Mouse (Mus musculus) C2C12 (cell line): ENCODE data around the gene Slc9a3. TPM values are rescaled to one million over a fixed set of nuclear protein-coding genes. Genes with fewer than 3 reads are reported as not detected.

Experiments
- H3K27me3 ChIP-seq: one replicate; pipeline ENCODE4 v1.6.1; 2011; ENCODE audit not compliant: control insufficient read depth, insufficient read depth, insufficient read length
- H3K36me3 ChIP-seq: one replicate; pipeline ENCODE4 v1.6.1; 2011; ENCODE audit not compliant: control insufficient read depth, insufficient read depth
- H3K4me3 ChIP-seq: one replicate; pipeline ENCODE4 v1.5.1; 2011; ENCODE audit warnings: mild to moderate bottlenecking, control low read depth; ENCODE audit not compliant: poor library complexity, insufficient read depth, severe bottlenecking
- H3K79me2 ChIP-seq: one replicate; pipeline ENCODE4 v1.6.1; 2011; ENCODE audit not compliant: control insufficient read depth, insufficient read depth
- H3K79me3 ChIP-seq: one replicate; pipeline ENCODE4 v1.6.1; 2011; ENCODE audit warnings: low read depth, control low read depth
- H3ac ChIP-seq: one replicate; pipeline ENCODE3; 2011; ENCODE audit warnings: low read depth; ENCODE audit not compliant: control insufficient read depth, insufficient read length
- CEBPB ChIP-seq: IDR thresholded peaks from one replicate; pipeline ENCODE4 v1.6.1; 2011; ENCODE audit warnings: low read depth, mild to moderate bottlenecking, control low read depth, moderate library complexity
- CTCF ChIP-seq: IDR thresholded peaks from one replicate; pipeline ENCODE4 v1.5.1; 2011; ENCODE audit not compliant: control insufficient read depth, insufficient read depth, insufficient read length
- FOSL1 ChIP-seq: IDR thresholded peaks from one replicate; pipeline ENCODE4 v1.8.0; 2011; ENCODE audit warnings: mild to moderate bottlenecking, low read length; ENCODE audit not compliant: poor library complexity, insufficient read depth, severe bottlenecking
- MAX ChIP-seq: IDR thresholded peaks from one replicate; pipeline ENCODE4 v1.6.1; 2011; ENCODE audit warnings: mild to moderate bottlenecking, control low read depth
- MYOD1 ChIP-seq: IDR thresholded peaks from one replicate; pipeline ENCODE4 v1.6.1; 2011; ENCODE audit warnings: low read depth; ENCODE audit not compliant: control insufficient read depth, insufficient read length
- MYOG ChIP-seq: IDR thresholded peaks from one replicate; pipeline ENCODE4 v1.6.1; 2011; ENCODE audit not compliant: control insufficient read depth, insufficient read length; ENCODE audit errors: extremely low read depth
- USF1 ChIP-seq: IDR thresholded peaks from one replicate; pipeline ENCODE4 v1.6.1; 2011; ENCODE audit warnings: low read depth, mild to moderate bottlenecking, control low read depth, moderate library complexity
- polyA plus RNA-seq: library from polyadenylated mRNA; unstranded; fragments of >200 nt; fragmentation: generic; extraction: Trizol; gene quantifications from one replicate; pipeline ENCODE4 v1.2.1, GENCODE M21; 2012; ENCODE audit warnings: missing spikeins

Slc9a3 gene
- polyA plus RNA-seq, 1 experiment, result 0.01 TPM

DNA sequence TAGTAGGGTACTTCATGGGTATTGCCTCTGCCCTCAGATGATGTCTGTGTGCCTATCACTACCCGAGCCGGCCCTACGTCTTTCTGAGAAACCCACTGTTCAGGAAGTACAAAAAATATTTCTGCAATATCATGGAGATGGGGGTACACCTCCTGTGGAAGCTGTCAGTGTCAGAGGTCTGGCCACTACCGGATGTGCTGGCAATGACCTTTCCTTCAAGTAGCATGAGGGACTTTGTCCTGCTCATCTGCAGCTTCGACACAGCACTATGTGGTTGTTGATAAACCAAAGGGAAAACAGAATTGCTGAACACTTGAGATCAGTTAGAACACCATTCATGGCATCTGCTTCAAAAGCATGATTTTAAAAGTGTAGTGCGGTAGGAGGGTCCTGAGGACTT lies 19.5 kb downstream of the Slc9a3 start:
- no peaks in the 10 kb centered on the region for H3K36me3 ChIP-seq
- H3K27me3 ChIP-seq, result no peaks in the 10 kb centered on the region
- TF ChIP-seq MYOG (no peak), CTCF (no peak), MYOD1 (no peak), USF1 (no peak), FOSL1 (no peak)
- H3K79me2 ChIP-seq, result no peaks in the 10 kb centered on the region
- H3K79me3 ChIP-seq, result no peaks in the 10 kb centered on the region
- no peak overlapping the region for H3ac ChIP-seq
- no peak overlapping the region for H3K4me3 ChIP-seq

DNA sequence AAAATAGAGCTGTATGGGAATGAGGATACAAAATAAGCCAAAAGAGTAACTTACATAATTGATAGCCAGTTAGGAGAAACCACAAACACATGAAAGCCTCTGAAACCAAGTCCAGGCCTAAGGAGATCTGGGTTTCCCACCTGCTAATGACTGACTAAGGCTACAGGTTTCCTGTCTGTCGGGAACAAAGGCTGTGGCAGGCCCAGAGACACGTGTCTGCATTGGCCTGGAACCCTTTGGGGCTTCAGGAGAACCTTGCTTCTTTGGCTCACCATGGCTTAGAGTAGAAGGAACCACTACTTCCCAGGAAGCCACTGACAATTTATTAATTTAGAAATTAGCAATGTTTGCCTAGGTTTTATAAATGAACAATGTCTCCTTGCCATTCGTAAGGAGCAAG lies 22.0 kb downstream of the Slc9a3 start:
- Histone ChIP-seq H3K27me3 (no peaks in the 10 kb centered on the region), H3K36me3 (no peaks in the 10 kb centered on the region), H3K79me3 (no peaks in the 10 kb centered on the region), H3K4me3 (no peak overlapping the region), H3K79me2 (no peaks in the 10 kb centered on the region), H3ac (no peak overlapping the region)
- TF ChIP-seq MYOG (no peak), FOSL1 (no peak), CTCF (no peak), CEBPB (no peak), MAX (no peak), MYOD1 (no peak), USF1 (no peak)

DNA sequence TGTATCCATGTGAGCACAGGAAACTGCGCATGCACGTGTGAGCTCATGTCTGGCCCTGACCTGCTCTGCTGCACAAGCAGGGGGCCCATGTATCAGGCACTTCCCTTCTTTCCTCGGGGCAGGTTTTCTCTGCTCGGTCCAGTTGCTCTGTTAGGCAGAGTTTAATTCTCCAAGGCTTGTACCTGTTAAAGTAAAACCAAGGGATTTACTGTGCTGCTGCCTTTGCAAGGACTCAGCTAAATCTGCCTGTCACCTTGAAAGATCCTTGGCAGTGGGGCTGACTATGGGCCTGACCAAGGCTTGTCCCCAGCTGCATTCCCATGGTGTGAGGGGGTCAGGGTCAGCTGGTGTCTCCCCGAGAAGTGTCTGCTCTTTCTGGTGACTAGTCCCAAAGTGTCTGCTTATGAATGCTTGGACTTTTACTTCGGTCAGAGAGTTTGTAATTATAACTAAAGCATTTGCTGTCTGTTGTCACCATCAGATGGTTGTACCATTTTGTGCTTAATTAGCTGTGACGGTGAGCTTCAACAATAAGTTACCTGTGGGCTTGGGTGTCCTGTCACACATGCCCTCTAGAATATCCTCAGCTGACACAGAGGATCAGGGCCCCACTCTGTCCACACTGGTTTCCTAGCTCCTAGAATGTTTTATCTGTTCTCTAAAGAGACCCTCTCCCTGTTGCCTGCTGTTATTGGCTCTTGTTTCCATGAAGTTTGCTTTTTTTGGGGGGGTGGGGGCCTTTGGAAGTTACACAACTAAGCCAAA lies 23.0 kb downstream of the Slc9a3 start:
- no peak for TF ChIP-seq MYOD1
- no peak for TF ChIP-seq CTCF
- TF ChIP-seq MAX, result no peak
- no peak for TF ChIP-seq FOSL1
- H3K36me3 ChIP-seq, result no peaks in the 10 kb centered on the region
- no peaks in the 10 kb centered on the region for H3K79me3 ChIP-seq
- no peak overlapping the region for H3K4me3 ChIP-seq
- H3K79me2 ChIP-seq, result no peaks in the 10 kb centered on the region
- no peaks in the 10 kb centered on the region for H3K27me3 ChIP-seq
- H3ac ChIP-seq, result no peak overlapping the region

DNA sequence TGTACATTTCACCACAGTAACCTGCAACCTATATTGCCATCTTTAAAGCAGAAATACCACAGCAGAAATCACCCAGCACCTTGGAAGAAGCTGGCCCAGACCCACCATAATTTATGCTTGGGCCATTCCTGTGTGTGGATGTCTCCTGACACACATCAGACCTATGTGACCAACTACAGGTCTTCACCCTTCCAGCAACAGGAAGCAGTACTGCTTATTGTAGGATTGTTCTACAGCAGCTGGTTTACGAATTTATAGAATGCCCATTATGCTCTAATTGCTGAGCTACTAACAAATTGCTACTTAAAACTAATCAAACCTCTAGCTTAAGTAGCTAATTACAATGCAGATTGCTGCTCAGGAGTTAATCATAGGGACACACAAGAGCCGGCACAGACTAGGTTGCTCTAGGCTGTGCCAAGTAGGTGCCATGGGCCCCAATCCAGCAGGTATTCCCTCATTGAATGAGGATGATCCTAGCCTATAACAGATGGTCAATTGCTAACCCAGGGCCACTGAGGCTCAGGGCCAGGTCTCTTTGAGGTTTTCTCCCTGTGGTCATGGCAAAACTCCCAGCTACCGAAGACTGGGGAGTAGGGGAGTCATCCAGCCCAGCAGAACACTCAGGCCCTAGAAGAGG lies 24.8 kb downstream of the Slc9a3 start:
- Histone ChIP-seq H3K4me3 (no peak overlapping the region), H3ac (no peak overlapping the region), H3K36me3 (no peaks in the 10 kb centered on the region), H3K79me2 (no peaks in the 10 kb centered on the region), H3K27me3 (no peaks in the 10 kb centered on the region), H3K79me3 (no peaks in the 10 kb centered on the region)
- TF ChIP-seq MAX (no peak), MYOG (no peak), CTCF (no peak), MYOD1 (no peak), CEBPB (no peak), FOSL1 (no peak), USF1 (no peak)

DNA sequence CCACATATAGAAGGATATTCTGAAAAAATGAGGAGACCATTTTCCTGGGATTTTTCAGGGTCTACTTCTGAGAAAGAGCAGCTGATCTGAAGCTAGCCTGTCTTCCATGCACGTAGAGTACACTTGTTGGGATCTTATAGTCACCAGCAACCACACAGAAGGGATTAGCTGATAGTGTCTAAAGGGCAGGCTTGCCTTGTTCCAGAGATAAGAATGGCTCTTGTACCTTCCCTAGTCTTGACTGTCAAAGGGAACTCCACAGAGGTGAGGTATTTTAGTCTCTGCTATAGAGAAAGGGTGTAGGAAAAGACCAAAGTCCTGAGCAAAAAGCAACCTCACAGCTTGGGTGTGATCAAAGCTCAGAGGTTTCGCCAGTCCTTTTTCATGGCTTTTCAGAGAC lies 26.1 kb downstream of the Slc9a3 start:
- no peaks in the 10 kb centered on the region for H3K27me3 ChIP-seq
- H3K79me3 ChIP-seq, result no peaks in the 10 kb centered on the region
- H3K4me3 ChIP-seq, result no peak overlapping the region
- no peaks in the 10 kb centered on the region for H3K79me2 ChIP-seq
- no peaks in the 10 kb centered on the region for H3K36me3 ChIP-seq
- TF ChIP-seq USF1 (no peak), MAX (no peak), CTCF (no peak), FOSL1 (no peak), CEBPB (no peak), MYOD1 (no peak), MYOG (no peak)
- H3ac ChIP-seq, result no peak overlapping the region

DNA sequence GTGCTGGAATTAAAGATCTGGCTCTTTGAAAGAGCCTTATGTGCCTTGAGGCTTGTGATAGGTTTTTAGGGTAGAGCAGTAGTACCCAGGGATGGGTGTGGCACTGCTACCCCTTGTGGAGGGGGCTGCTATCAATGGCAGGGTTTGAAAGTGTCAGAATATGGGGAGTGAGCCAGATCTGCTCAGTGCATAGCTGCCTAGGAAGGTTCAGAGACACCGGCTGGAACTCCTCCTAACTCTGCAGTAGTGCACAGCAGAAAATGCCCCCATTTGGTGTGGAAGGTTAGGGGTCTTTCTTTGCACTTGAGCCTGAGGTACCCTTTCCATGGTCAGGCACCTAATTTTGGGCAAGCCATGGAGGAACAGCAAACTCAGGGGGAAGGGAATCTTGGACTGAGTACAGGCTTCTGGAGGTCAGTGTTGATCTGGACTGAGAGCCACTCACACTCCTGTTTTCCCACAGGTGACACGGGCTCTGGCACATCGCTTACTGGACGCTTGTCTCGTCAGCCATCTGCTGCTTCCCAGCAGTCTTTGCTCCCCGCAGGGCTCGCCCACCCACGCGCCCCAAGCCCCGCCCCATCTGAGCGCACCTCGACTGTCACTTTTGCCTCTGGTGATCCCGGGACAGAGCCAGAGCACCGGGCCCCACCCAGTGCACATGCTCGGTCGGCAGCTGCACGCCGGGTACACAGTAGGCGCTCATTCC lies 45.2 kb downstream of the Slc9a3 start:
- Histone ChIP-seq H3ac (no peak overlapping the region), H3K79me3 (no peaks in the 10 kb centered on the region), H3K36me3 (peaks cover 5% of the 10 kb centered on the region), H3K4me3 (no peak overlapping the region), H3K27me3 (no peaks in the 10 kb centered on the region), H3K79me2 (no peaks in the 10 kb centered on the region)
- TF ChIP-seq MAX, result no peak
- no peak for TF ChIP-seq USF1
- TF ChIP-seq MYOD1, result no peak
- no peak for TF ChIP-seq CEBPB
- TF ChIP-seq FOSL1, result no peak
- no peak for TF ChIP-seq CTCF
- no peak for TF ChIP-seq MYOG
